Mouse (Mus musculus) liver, postnatal 0 days (tissue): ENCODE measurements around the gene Ppp4r3b.

Source experiments
- CTCF ChIP-seq: sonication (generic); IDR thresholded peaks from 2 replicates; pipeline ENCODE4 v1.5.1; 2016; ENCODE audit warnings: antibody characterized with exemption, low read depth
- EP300 ChIP-seq: IDR thresholded peaks from 2 replicates; pipeline ENCODE4 v1.6.1; 2016; ENCODE audit warnings: antibody characterized with exemption, low read depth, mild to moderate bottlenecking

- TF ChIP-seq CTCF: no peak
- no peak for TF ChIP-seq EP300
Measured at GRCm38 (mm10) chr11:29129862-29130384, 42.8 kb upstream of the Ppp4r3b start.
